Mouse (Mus musculus) cerebellum, adult 18-20 months (tissue): ENCODE measurements around the gene Sobp.
A peak's percentile ranks its signal among the peaks of the same experiment; 100 is the strongest.

Source experiments
- DNase-seq, 2 experiments: peaks; one replicate each; pipeline ENCODE4 v3.0.0; 2021

The Sobp gene

DNA sequence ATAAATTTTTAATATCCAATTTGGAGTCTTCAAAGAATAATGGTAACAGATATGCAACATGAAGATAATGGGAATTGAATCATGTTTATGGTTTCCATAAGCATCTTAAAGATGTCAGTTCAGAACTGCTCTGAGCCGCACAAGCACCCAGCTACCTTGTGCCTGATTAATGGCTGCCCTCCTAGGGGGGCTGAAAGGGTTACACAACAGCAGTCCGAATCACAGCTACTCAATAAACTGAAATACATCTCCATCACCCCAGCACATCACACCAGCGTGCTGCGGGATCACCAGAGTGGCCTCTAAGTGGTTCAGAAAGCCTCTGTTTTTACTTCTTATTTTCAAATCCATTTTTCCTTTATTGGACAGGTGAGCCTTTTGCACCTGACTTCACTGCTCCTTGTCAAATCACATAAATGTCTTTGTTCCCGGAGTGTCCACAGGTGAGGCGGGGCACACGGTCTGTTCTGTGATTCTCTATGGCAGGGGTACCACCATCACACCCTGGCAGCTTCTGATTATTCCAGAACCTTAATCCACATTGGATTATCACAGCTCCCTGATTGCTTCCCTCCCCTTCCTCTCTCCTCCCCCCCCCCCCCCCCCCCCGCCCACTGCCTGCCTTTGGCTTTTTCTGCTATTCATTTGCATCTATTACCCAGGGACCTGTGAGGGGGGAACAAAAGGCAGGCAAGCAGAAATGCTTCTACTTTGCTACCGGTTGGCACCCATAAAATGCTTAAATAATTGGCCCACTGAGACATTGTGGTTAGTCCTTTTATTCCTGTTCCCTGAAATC, 90.8 kb downstream of the Sobp start:
- DNase-seq = no peak

DNA sequence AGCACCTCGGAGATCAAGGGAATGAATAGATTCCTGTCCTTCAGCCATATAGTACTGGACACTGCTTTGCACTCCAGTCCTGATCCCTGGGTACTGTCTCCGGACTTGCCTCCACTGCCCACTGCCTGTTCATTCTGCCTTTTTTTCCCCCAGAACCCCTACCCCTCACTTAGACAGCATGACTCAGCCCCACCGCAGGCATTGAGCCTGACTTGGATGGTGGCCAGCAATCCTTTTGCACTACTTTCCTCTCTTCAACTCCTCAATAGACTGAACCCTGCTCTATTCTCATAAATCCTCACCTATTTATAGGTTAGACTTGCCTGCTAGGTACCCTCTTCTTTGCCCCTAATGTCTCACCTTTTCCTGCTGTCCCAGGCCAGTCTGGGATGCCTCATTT, 93.0 kb downstream of the Sobp start:
- DNase-seq = peak; percentile 21 to 33

DNA sequence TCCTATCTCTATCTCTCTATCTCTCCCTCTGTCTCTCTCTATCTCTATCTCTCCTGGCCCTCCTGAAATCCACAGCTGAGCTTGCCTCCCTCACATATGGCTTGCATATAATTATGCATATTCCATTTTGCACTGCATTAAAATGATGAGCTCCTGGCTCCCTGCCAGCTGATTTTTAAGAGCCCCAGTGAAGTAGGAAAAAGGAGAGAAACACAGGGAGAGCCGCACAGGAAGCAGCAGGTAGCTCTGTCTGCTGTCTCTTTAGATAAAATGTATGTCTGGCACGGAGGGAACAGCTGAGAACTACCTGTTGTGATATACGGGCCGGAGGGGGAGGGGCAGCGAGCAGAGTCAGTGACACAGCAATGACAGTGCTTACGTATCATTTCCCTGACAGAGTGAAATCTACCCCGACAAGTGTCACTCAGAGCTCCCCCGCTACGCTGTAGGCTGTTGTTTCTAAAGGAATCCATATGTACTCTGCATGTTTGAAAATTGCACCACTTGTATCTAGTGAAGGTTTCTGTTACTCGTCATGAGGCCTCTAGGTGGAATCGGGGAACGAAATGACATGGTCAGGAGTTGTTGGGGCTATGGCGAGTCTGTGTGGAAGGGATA, 98.7 kb downstream of the Sobp start:
- DNase-seq = peak in 1 of 2 experiments; percentile 23

DNA sequence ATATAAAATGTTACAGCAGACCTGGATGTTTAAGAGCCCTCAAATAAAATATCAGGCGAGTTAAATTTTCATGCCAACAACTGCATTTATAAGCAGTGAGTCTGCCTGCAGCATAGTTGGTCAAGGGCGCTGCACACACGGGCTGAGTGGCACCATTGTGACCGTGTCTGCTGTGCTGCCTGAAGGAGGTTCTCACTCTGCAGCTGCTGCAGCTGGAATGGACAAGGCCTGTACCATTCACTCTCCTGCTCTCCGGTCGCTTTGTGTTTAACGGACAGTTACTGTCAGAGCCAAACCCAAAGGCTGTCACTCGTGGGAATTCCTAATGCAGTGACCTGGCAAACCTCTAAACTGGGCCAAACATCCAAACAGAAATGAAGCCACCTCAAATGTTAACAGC, 101.0 kb downstream of the Sobp start:
- DNase-seq = no peak

DNA sequence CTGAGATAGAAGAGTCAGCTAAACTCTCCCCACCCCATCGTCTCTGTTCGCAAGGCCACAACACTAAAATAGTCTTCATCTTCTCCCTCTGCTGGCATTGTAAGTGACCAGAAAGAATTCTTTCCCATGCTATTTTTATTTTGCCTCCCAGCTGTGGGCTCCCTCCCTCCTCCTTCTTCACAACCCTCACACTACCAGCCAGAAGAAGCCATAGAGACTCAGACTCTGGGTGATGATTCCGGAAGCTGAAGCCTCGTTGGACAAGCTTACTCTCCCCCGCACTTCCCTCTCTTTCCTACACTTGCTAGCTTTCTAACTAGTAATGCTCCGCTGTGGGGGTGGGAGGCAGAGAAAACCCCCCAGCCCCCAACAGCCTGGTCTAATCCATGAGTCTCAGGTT, 103.4 kb downstream of the Sobp start:
- no peak for DNase-seq

DNA sequence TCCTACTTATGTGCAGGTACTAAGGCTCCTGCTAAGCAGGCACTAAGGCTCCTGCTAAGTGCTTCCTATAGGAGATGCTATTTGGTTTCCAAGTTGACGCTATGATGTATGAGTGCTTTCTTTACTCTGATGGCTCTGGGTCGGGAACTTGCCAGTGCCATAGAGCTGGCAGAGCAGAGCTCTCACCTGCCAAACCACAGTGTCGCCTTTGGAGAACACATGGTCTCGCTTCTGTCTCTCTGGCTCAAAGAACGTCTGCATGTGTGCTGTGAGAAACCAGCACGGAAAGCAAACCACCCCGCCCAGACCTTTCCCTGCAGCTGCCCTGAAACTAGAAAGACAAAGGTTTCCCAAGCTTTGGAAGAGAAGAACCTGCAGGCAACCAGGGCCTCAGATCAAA, 109.0 kb downstream of the Sobp start:
- DNase-seq = peak; percentile 47 to 63

GRCm38 (mm10) chr10:43061519-43062105, 112.7 kb downstream of the Sobp start:
- no peak for DNase-seq

GRCm38 (mm10) chr10:43055405-43055804, 118.9 kb downstream of the Sobp start:
- DNase-seq = no peak

DNA sequence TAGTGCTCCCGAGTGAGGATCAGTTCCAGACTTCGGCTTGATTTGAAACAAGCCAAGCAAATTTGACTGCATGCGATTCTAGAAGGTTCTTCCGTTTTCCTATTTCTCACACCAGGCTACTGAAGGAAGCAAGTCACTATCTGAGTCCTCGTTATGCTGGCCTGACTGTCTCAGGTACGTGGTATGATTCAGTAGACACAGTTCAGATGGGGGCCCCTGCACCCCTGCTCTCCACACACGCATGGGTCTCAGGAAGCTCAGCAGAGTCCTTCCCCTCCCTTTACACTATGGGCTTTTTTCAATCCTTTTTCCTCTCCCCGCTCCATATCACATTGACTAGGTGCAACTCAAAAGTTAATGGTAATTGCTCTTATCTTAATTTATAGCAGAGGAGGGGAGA, 119.6 kb downstream of the Sobp start:
- no peak for DNase-seq

GRCm38 (mm10) chr10:43053861-43054560, 120.3 kb downstream of the Sobp start:
- DNase-seq = no peak

- DNase-seq = peak; percentile 51 to 58
Observed at GRCm38 (mm10) chr10:43052462-43052861, 121.9 kb downstream of the Sobp start.

DNA sequence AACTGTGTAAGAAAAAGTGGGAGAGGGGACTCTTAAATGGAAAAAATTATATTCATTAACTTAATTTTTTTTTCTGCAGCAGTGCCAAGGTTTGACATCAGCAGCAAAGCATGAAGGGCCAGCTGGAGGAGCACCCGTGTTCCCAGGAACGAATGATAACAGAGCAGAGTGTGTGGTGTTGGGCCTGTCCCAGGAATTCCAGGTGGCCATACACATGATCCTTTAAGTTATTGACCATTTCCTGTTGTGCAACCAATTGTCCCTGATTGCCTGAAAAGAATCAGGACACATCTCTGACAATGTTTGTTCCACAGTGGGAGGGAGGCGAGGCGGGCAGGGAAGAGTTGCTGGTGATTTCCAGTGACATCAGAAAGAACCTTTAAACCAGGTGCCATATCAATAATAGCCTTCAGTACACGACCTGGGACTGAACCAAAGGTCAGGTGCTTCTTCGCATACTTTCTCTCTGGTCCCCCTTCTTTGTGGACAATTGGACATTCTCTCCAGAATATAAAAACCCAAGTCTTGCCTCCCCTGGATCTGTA, 126.5 kb downstream of the Sobp start:
- no peak for DNase-seq

DNA sequence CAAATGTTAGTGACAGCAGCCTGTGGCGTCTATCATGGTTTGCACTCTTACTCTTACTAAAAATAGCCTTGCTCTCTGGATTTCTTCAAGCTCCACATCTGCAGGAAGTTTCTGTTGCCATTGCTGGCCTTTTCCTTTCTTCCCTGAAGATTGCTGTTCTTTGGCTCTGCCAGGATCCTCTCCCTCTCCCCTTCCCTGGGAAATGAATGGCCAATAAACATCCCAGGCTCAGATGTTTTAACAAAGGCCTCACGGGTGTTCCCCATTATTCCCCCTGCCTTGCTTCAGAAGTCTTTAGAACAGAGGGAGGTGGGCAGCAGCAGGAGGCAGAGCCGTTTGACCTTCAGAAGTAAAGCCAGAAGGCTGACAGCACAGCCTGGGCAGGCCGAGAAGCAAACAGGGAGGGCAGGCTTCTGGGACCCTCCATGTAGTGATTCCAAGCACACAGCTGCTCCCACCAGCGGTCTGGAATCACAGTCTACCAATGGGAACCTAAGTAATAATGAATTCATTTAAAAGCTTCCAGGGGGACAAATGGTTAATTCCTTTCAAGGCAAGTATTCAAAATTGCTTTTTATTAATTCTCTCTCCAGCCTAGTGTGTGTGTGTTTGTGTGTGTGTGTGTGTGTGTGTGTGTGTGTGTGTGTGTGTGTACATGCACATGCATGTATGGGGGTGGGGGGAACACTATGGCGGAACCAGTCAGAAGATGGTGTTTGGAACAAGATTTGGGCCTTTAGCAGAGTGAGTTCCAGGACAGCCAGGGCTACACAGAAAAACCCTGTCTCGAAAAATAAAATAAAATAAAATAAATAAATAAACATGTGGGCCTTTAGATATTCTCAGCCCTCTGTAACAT, 130.8 kb downstream of the Sobp start:
- DNase-seq = no peak

GRCm38 (mm10) chr10:43042591-43043327, 131.6 kb downstream of the Sobp start:
- DNase-seq = no peak

GRCm38 (mm10) chr10:43041794-43042193, 132.5 kb downstream of the Sobp start:
- no peak for DNase-seq

GRCm38 (mm10) chr10:43037455-43037793, 136.9 kb downstream of the Sobp start:
- no peak for DNase-seq

DNA sequence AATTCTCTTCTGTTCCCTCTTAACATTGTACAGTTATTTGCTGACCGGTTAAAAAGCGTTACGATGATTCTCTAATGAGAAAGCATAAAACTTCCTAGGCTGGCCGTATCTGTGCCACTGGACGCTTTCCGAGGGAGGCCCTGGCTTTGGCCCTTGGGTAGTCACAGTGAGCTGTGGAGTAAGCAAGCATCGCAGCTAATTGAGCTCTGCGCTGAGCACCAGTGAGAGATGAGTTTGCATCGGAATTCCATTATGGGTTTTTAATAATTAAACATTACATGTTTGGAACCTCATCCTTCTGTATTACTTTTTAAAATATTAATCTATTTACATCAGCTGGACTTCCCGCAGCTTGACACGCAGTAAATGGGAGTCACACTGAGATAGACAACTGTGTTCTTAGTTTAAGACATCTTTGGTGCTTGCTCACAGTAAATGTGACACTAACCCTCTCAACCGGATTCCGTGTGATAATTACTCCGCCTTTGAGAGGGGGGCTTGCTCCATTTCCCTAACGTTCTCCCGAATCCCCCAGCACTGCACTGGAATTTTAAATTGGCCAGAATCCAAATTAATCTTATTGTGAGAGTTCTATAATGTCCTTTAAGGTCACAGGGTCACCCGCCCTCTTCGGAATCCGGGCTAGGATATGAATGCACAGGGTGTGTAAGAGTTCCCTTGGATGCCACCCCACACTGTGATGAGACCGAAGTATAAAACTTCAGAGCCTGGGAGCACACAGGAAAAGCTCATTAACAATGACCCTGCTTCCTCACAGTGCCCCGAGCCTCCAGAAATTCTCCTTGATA, 137.5 kb downstream of the Sobp start:
- DNase-seq = no peak

GRCm38 (mm10) chr10:43035579-43035978, 138.8 kb downstream of the Sobp start:
- peak; percentile 50 for DNase-seq

DNA sequence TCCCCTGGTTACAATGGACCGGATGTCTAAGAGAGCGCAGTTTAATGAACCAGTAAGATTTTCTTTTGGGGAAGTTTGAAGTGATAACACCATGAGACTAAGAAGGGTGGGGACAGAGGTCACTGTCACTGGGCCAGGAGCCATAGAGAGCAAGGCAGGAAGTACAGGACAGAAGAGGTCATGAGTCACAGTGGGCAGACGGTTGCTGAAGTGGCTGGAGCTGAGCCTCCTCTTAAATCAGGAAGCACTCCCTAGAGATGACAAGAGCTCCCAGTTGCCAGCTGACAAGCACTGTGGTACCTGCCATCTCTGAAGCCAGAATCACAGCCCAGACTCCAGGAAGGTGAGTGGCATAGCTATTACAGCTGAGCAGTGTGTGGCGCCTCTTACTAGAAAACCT, 139.5 kb downstream of the Sobp start:
- no peak for DNase-seq

- DNase-seq = no peak
Observed at GRCm38 (mm10) chr10:43033481-43034248, 140.7 kb downstream of the Sobp start.
